Mouse (Mus musculus) C2C12 (cell line): ENCODE results near the gene Stum.

Experiments used
- CTCF ChIP-seq: IDR thresholded peaks from one replicate; pipeline ENCODE4 v1.5.1; 2011; ENCODE audit not compliant: control insufficient read depth, insufficient read depth, insufficient read length
- MYOG ChIP-seq: IDR thresholded peaks from one replicate; pipeline ENCODE4 v1.6.1; 2011; ENCODE audit not compliant: control insufficient read depth, insufficient read length; ENCODE audit errors: extremely low read depth
- USF1 ChIP-seq: IDR thresholded peaks from one replicate; pipeline ENCODE4 v1.6.1; 2011; ENCODE audit warnings: low read depth, mild to moderate bottlenecking, control low read depth, moderate library complexity

GRCm38 (mm10) chr1:180406336-180407035, 76.8 kb downstream of the Stum start:
- no peak for TF ChIP-seq MYOG
- no peak for TF ChIP-seq CTCF
- TF ChIP-seq USF1: no peak
